Mouse (Mus musculus) erythroblast, adult 5-6 weeks (primary cell): ENCODE results near the gene Hes7. TPM values are rescaled to one million over a fixed set of nuclear protein-coding genes. Genes with fewer than 3 reads are reported as not detected.

Experiments
- ATAC-seq: replicated peaks from 2 replicates; pipeline ENCODE4 v1.8.0; 2016; ENCODE audit warnings: moderate number of reproducible peaks, mild to moderate bottlenecking, moderate TSS enrichment, inconsistent platforms; ENCODE audit not compliant: poor library complexity, low FRiP score, severe bottlenecking
- total RNA-seq, 2 experiments: library from RNA; stranded (forward) in 1 of 2; stranded (reverse) in 1 of 2; fragments of 150-400 nt in 1 of 2; fragments of 200-764, 138-1000 nt in 1 of 2; gene quantifications; 2 replicates each; pipeline versions ENCODE4 v1.2.3 to v1.2.4; 2015 to 2017; ENCODE audit warnings: low replicate concordance in 2 of 2

The Hes7 gene
- total RNA-seq, 2 experiments from 2014 or later: not detected

DNA sequence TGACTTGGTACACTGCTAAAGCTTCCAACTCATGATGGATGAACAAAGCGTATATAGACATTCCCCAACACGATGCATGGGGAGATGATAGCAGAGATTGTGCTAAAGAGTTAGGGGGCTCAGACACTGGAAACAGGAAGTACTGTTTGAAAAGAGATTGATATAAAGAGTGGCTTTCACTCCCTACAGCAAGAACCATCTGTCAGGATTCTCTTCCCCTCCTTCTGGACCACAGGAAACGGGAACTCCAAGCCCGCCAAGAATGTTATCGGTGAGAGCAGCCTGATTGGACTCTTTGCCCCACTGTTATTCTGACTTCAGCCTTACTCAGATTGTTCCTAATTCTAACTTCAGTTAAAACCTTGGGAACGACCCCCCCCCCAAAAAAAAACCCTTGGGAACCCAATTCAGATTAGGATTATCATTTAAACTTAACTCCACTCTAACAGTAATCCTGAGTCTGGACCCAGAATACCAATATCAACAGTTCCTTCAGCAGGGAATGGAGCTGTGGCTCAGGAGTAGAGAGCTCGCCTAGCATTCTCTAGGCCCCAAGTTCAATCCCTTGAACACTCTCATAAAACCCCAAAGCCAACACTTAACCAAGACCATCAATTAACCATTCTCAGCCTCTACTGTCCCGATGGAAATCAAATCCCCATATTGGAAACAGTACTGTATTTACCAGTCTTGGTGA is 8.4 kb downstream of the Hes7 start:
- no peak for ATAC-seq

DNA sequence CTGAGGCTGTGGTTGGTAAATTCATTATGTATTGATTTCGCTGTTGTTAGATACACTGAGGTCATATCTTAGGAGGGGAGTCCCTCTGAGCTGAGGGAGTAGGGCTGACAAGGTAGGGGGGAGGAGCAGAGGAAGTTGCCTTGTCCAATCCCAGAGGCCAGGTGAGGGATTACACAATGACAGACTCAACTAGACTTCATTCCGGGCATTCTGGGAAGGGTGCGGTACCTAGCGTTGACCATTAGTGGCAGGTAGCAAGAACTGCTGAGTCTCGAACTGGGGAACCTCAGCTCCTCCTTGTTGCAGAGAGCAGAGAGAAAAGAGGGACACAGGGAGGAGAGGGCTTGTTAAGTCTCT is 13.3 kb downstream of the Hes7 start:
- no peak for ATAC-seq

DNA sequence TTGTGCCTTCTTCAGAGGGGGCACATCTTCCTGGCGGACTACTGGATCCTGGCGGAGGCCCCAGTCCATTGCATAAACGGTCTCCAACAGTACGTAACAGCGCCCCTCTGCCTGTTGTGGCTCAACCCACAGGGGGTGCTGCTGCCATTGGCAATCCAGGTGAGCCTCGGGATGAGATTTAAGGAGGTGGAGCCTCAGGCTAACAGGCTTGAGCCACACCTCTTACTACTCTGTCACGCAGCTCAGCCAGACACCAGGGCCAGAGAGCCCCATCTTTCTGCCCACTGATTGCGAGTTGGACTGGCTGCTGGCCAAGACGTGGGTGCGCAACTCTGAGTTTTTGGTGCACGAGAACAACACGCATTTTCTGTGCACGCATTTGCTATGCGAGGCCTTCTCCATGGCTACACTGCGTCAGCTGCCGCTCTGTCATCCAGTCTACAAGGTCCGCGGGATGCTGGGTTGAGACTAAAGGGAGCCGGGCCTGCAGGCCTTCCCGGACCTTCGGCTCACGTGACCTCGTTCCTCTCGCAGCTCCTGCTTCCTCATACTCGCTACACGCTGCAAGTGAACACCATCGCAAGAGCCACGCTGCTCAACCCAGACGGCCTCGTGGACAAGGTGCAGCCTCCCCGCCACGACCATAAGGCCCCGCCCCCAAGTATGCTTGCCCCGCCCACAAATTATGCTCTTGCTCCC is 13.9 kb downstream of the Hes7 start:
- peak; percentile 27; the same call in 1 of the 2 replicates for ATAC-seq

DNA sequence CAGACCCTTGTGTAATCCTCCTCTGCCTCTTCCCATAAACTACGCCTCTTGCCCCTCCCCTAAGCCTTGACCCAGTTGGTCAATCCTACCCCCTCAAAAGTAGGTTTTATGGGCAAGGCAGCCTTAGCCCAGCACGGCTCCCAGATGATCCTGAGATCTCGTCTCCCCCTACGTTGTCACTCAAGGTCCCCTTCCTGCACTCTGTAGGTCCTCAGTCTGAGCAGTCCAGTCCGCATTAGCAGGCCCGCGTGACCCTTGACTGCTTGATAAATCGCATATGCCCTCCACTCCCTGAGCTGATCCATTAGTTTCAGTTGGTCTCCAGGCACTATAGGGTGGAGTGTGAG is 14.4 kb downstream of the Hes7 start:
- ATAC-seq: no peak

DNA sequence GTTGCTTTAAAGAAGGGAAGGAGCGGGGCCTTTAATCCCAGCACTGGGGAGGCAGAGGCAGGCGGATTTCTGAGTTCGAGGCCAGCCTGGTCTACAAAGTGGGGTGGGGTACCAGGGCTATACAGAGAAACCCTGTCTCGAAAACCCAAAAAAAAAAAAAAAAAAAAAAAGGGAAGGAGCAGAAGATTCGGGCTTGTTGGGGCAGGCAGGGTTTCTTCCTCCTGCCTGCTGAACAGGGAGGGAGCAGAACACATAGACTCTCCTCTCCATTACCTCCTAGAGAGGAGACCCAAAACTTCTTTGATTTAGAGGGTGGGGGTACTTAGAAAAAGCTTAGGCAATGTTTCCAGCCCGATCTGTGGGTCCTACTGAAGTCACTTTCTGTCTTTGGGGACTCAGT is 15.2 kb downstream of the Hes7 start:
- ATAC-seq: no peak

DNA sequence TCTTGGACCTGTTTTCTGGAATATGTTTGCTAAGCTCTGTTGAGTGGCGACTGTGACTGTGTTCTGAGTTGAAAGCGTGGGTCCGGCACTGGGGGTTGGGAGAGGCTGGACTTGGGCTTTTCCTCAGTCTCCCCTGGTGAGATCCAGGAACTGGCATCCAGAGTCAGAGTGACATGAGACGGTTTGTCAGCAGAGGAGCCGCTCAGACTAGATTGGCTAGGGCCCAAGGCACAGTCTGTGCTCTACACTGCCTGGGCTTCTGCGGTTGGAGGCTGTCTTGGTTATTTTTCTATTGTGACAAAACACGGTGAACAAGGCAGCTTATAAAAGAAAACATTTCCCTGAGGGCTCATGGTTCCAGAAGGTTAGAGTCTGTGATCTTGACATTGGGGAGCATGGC is 27.3 kb downstream of the Hes7 start:
- ATAC-seq: no peak

DNA sequence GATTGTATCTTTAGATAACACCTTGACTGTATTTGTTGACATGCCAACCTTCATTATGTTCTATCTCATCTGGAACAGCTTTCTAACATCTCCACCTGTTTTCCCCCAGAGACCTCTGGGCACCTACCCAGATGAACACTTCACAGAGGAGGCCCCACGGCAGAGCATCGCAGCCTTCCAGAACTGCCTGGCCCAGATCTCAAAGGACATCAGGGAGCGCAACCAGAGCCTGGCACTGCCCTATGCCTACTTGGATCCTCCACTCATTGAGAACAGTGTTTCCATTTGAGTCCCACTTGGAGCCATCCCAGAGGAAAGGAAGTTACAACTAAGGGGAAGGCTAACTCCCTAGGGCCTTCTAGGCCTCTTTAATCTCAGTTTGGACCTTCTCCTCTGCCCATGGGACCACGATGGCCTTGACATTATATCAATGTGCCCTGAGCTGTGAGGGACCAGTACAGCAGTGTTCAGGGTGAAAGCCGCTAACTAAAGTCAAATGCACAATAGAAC is 28.3 kb downstream of the Hes7 start:
- ATAC-seq: no peak

DNA sequence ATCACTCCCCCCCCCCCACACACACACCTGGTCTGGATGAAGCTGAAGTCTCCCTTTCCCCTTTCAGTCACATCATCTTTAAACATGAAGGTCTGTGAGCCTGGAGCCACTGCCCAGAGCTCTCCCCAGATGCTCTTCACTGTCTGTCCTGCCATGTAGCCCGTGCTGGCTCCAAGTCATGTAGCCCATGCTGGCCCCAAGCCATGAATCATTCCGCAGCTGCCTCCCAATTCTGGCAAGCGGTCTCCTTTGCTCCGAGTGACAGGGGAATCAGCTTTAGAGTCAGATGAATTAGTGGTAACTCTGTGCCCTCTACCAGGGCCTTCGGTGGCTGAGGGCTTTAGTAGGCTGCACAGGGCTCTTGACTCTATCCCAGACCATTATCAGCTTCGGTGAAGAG is 29.5 kb downstream of the Hes7 start:
- no peak for ATAC-seq

DNA sequence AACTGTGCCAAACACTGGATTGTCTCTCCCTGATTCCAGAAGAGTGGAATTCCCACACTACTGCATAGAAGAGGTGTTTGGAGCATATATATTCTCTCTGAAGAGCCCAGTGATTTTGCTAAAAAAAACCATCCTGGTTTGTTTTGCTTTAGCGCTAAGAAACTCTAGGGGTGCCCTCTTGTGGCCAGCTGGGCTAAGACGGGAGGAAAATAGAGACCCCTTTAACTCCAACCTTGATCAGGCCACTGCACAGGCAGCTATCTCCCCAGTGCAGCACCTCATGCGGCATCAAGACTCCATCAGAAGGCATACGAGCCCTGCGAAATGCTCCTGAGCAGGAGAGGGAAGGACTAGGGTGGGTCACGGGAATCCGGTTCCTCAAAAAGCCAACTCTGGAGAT is 30.2 kb downstream of the Hes7 start:
- peak; percentile 53; the same call in 1 of the 2 replicates for ATAC-seq

DNA sequence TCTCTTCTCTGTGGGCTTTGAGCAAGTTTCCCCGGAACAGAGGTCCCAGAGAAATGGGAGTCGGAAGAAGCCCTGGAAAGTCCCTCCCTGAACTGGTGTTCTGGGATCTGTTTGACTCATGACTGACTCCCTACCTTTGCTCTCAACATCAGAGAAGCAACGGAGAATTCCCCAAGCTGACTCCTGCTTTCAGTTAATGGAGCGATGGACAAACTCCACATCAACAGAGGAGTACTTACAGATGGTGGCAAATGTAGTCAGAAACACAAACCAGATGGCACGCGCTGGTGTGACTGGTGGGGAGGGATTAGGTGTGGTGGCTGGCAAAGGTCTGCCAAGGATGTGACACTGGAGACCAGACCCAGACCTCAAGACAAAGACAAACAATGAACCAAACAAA is 30.8 kb downstream of the Hes7 start:
- ATAC-seq: no peak

DNA sequence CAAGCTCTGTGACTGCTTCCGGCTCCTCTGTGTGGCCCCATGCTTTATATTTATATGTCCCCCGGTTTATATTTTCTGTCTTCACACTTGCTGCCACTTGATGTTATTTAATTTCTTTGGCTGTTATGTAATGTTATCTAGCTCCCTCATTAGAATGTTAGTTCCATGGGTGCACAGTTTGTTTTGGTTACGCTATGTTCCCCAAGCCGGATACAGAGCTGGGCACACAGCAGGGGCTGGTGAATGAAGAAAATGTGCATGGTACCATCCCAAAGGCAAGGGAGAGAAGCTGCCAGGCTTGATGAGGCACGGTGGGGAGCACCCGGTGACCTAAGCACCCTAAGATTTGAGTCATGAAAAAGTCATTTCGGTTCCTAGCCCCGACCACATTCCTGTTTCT is 33.6 kb downstream of the Hes7 start:
- ATAC-seq: no peak

DNA sequence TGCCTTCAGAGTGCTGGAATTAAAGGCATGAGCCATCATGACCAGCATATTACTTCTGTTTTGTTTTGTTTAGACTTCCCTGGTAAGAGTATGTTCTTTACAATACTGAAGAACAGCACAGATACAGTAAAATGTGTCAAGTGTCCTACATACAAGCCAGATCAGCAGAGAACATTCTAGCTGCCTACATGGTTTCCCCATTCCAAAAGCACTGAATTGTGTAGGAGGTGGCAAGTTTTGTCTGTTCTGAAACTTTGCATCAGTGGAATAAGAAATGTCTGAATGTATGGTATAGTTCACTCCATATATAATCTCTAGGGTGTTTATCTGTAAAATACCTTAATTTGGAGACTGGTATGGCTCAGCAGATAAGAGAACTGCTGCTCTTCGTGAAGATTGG is 35.1 kb downstream of the Hes7 start:
- ATAC-seq: no peak

DNA sequence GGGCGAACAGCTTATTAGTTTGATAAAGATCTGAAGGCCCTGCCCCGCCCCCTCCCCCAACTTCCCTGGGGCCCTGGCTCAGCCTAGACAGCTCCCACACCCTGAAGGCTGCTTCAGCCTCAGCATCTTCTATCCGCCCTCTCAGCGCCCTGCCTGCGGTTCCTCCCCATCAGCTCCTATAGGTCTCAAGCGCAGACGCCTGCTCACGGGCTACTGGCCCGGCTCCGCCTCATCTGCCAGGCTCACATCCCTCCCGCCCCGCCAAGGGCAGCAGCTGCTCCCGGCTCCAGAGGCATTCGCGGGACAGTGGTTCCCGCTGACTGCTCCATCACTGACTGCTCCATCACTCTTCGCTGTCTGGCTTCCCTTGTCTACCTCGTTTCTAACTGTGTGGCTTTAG is 36.6 kb downstream of the Hes7 start, which contains the start of gene Alox12b:
Gene Alox12b (plus strand): TSS at position 190 of the 400 bp plus-strand sequence.
- no peak for ATAC-seq

DNA sequence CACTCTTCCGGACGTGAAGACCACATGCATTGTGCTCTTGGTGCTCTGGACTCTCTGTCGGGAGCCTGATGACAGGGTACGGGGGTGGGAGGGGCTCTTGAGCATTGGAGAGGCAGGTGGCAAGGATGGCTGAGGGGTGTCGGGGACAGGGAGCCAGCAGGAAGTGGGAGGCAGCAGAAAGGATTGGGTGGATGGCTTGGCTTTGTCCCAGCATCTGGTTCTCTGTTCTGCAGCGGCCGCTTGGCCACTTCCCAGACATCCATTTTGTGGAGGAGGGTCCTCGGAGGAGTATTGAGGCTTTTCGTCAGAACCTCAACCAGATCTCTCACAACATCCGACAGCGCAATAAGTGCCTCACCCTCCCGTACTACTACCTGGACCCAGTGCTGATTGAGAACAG is 49.1 kb downstream of the Hes7 start:
- no peak for ATAC-seq

DNA sequence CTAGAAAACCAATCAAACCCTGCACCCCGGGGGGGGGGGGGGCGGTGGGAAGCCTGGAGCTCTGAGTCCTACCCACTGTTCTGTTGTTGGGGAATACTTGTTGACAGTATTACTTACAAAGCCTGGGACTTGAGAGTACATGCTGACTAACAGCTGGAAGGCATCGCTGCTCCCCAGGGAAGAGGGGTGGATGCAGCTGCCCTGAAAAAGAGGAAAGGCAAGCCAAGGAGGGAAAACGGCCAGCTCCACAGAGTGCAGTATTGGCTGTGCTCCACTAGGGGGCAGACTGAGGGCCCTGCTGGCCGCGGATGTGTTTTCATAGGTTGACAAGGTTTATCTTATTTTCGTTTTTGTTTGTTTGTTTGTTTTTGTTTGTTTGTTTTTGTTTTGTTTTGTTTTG is 51.4 kb downstream of the Hes7 start:
- ATAC-seq: peak; percentile 80

DNA sequence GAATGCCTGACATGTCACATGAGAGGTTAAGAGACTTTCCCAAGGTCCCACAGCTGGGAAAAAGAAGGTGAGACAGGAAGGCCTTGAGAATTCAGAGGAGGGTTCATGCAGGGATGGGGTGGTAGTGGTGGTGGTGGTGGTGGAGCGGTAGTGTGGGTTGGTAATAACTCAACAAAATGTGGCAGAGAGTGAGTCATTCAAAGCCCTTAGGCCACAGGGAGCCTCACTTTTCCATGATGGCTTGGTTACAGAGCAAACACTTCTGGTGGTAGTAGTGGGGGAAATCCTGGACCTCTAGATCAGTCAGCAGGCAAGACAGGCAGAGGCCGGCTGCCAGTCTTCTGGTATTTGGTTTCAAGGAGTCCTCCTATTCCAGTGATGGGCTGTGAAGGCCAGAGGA is 52.4 kb downstream of the Hes7 start:
- ATAC-seq: no peak

Other genes starting within 250 kb of the Hes7 start
- gene Ndel1, start 248.5 kb upstream of the Hes7 start, total RNA-seq (2015; ENCODE audit: low replicate concordance): 26.3 and 30.7 TPM in 2 replicates
- gene Ndel1, start 248.5 kb upstream of the Hes7 start, total RNA-seq (2017; ENCODE audit: low replicate concordance): 54.4 and 55.6 TPM in 2 replicates
- gene Rnf222, start 231.9 kb upstream of the Hes7 start, total RNA-seq (2015; ENCODE audit: low replicate concordance): not detected in 2 replicates
- gene Rnf222, start 231.9 kb upstream of the Hes7 start, total RNA-seq (2017; ENCODE audit: low replicate concordance): not detected in 2 replicates
- 757 and 872 TPM in 2 replicates for gene Rpl26, start 218.8 kb upstream of the Hes7 start, total RNA-seq (2015; ENCODE audit: low replicate concordance)
- gene Rpl26, start 218.8 kb upstream of the Hes7 start, total RNA-seq (2017; ENCODE audit: low replicate concordance): 762 and 834 TPM in 2 replicates
- not detected in 2 replicates for gene Odf4, start 193.3 kb upstream of the Hes7 start, total RNA-seq (2015; ENCODE audit: low replicate concordance)
- gene Odf4, start 193.3 kb upstream of the Hes7 start, total RNA-seq (2017; ENCODE audit: low replicate concordance): not detected in 2 replicates
- not detected in 2 replicates for gene Arhgef15, start 162.9 kb upstream of the Hes7 start, total RNA-seq (2015; ENCODE audit: low replicate concordance)
- gene Arhgef15, start 162.9 kb upstream of the Hes7 start, total RNA-seq (2017; ENCODE audit: low replicate concordance): not detected in 2 replicates
- 0.84 and 8.3 TPM in 2 replicates for gene Slc25a35, start 152.3 kb upstream of the Hes7 start, total RNA-seq (2015; ENCODE audit: low replicate concordance)
- 0.94 TPM in 1 of 2 replicates, not detected in the other for gene Slc25a35, start 152.3 kb upstream of the Hes7 start, total RNA-seq (2017; ENCODE audit: low replicate concordance)
- 11.5 and 18.8 TPM in 2 replicates for gene Rangrf, start 145.2 kb upstream of the Hes7 start, total RNA-seq (2015; ENCODE audit: low replicate concordance)
- 5.0 and 16.0 TPM in 2 replicates for gene Rangrf, start 145.2 kb upstream of the Hes7 start, total RNA-seq (2017; ENCODE audit: low replicate concordance)
- 19.6 and 51.7 TPM in 2 replicates for gene Pfas, start 111.9 kb upstream of the Hes7 start, total RNA-seq (2015; ENCODE audit: low replicate concordance)
- gene Pfas, start 111.9 kb upstream of the Hes7 start, total RNA-seq (2017; ENCODE audit: low replicate concordance): 18.3 and 36.7 TPM in 2 replicates
- 14.4 and 26.5 TPM in 2 replicates for gene Ctc1, start 104.5 kb upstream of the Hes7 start, total RNA-seq (2015; ENCODE audit: low replicate concordance)
- 6.4 and 8.9 TPM in 2 replicates for gene Ctc1, start 104.5 kb upstream of the Hes7 start, total RNA-seq (2017; ENCODE audit: low replicate concordance)
- 32.9 and 35.3 TPM in 2 replicates for gene Aurkb, start 74.8 kb upstream of the Hes7 start, total RNA-seq (2015; ENCODE audit: low replicate concordance)
- gene Aurkb, start 74.8 kb upstream of the Hes7 start, total RNA-seq (2017; ENCODE audit: low replicate concordance): 74.0 and 102 TPM in 2 replicates
- 2.5 and 3.1 TPM in 2 replicates for gene Borcs6, start 60.7 kb upstream of the Hes7 start, total RNA-seq (2015; ENCODE audit: low replicate concordance)
- 1.0 and 4.7 TPM in 2 replicates for gene Borcs6, start 60.7 kb upstream of the Hes7 start, total RNA-seq (2017; ENCODE audit: low replicate concordance)
- gene Tmem107, start 49.6 kb upstream of the Hes7 start, total RNA-seq (2015; ENCODE audit: low replicate concordance): 2.3 and 6.1 TPM in 2 replicates
- 2.9 and 3.9 TPM in 2 replicates for gene Tmem107, start 49.6 kb upstream of the Hes7 start, total RNA-seq (2017; ENCODE audit: low replicate concordance)
- 50.3 and 58.7 TPM in 2 replicates for gene Vamp2, start 31.9 kb upstream of the Hes7 start, total RNA-seq (2015; ENCODE audit: low replicate concordance)
- 12.4 and 17.8 TPM in 2 replicates for gene Vamp2, start 31.9 kb upstream of the Hes7 start, total RNA-seq (2017; ENCODE audit: low replicate concordance)
- gene Per1, start 25.2 kb upstream of the Hes7 start, total RNA-seq (2015; ENCODE audit: low replicate concordance): 2.3 and 3.1 TPM in 2 replicates
- gene Per1, start 25.2 kb upstream of the Hes7 start, total RNA-seq (2017; ENCODE audit: low replicate concordance): 1.7 and 1.9 TPM in 2 replicates
- gene 9130213A22Rik, start 2.2 kb downstream of the Hes7 start, total RNA-seq (2015; ENCODE audit: low replicate concordance): not detected in 2 replicates
- not detected in 2 replicates for gene 9130213A22Rik, start 2.2 kb downstream of the Hes7 start, total RNA-seq (2017; ENCODE audit: low replicate concordance)
- not detected in 2 replicates for gene Aloxe3, start 5.5 kb downstream of the Hes7 start, total RNA-seq (2015; ENCODE audit: low replicate concordance)
- 0.51 TPM in 1 of 2 replicates, not detected in the other for gene Aloxe3, start 5.5 kb downstream of the Hes7 start, total RNA-seq (2017; ENCODE audit: low replicate concordance)
- gene Alox12b, start 36.6 kb downstream of the Hes7 start, total RNA-seq (2015; ENCODE audit: low replicate concordance): not detected in 2 replicates
- not detected in 2 replicates for gene Alox12b, start 36.6 kb downstream of the Hes7 start, total RNA-seq (2017; ENCODE audit: low replicate concordance)
- gene Alox8, start 77.4 kb downstream of the Hes7 start, total RNA-seq (2015; ENCODE audit: low replicate concordance): not detected in 2 replicates
- gene Alox8, start 77.4 kb downstream of the Hes7 start, total RNA-seq (2017; ENCODE audit: low replicate concordance): 0.34 TPM in 1 of 2 replicates, not detected in the other
- not detected in 2 replicates for gene Gucy2e, start 116.6 kb downstream of the Hes7 start, total RNA-seq (2015; ENCODE audit: low replicate concordance)
- gene Gucy2e, start 116.6 kb downstream of the Hes7 start, total RNA-seq (2017; ENCODE audit: low replicate concordance): under 0.01 TPM in 1 of 2 replicates, not detected in the other
- gene Cntrob, start 203.4 kb downstream of the Hes7 start, total RNA-seq (2015; ENCODE audit: low replicate concordance): 2.9 and 7.3 TPM in 2 replicates
- gene Cntrob, start 203.4 kb downstream of the Hes7 start, total RNA-seq (2017; ENCODE audit: low replicate concordance): 16.9 and 24.4 TPM in 2 replicates
- gene Trappc1, start 203.6 kb downstream of the Hes7 start, total RNA-seq (2015; ENCODE audit: low replicate concordance): 33.2 and 43.7 TPM in 2 replicates
- 12.7 and 24.8 TPM in 2 replicates for gene Trappc1, start 203.6 kb downstream of the Hes7 start, total RNA-seq (2017; ENCODE audit: low replicate concordance)
- not detected in 2 replicates for gene Kcnab3, start 205.9 kb downstream of the Hes7 start, total RNA-seq (2015; ENCODE audit: low replicate concordance)
- not detected in 2 replicates for gene Kcnab3, start 205.9 kb downstream of the Hes7 start, total RNA-seq (2017; ENCODE audit: low replicate concordance)
- 1.7 and 15.2 TPM in 2 replicates for gene Rnf227, start 220.1 kb downstream of the Hes7 start, total RNA-seq (2015; ENCODE audit: low replicate concordance)
- gene Rnf227, start 220.1 kb downstream of the Hes7 start, total RNA-seq (2017; ENCODE audit: low replicate concordance): 0.70 and 3.2 TPM in 2 replicates
- 7.9 and 9.8 TPM in 2 replicates for gene Chd3, start 249.0 kb downstream of the Hes7 start, total RNA-seq (2015; ENCODE audit: low replicate concordance)
- gene Chd3, start 249.0 kb downstream of the Hes7 start, total RNA-seq (2017; ENCODE audit: low replicate concordance): 16.8 and 18.5 TPM in 2 replicates